Mouse (Mus musculus) heart, embryonic 10.5 days (tissue): Measurements from ENCODE around the gene Gm4763. TPM values are rescaled to one million over a fixed set of nuclear protein-coding genes. Genes with fewer than 3 reads are reported as not detected.
"Not testable (repeated sequence)": the region's sequence is repeated elsewhere in the genome, so short reads cannot be mapped to it uniquely, and the experiment has no call there.

ENCODE experiments used
- DNase-seq: peaks from one replicate; pipeline ENCODE4 v3.0.0-alpha.2; 2017; ENCODE audit warnings: low spot score
- H3K27ac ChIP-seq: fragments of 300-500 bp; sonication (generic); 2 replicates; pipeline ENCODE4 v1.5.1; 2016; ENCODE audit warnings: mild to moderate bottlenecking
- H3K27me3 ChIP-seq: fragments of 300-500 bp; sonication (generic); 2 replicates; pipeline ENCODE4 v1.6.1; 2016; ENCODE audit warnings: mild to moderate bottlenecking; ENCODE audit not compliant: poor library complexity, insufficient read depth, severe bottlenecking
- H3K36me3 ChIP-seq: fragments of 300-500 bp; sonication (generic); 2 replicates; pipeline ENCODE4 v1.6.1; 2016; ENCODE audit warnings: mild to moderate bottlenecking, moderate library complexity
- H3K4me1 ChIP-seq: fragments of 300-500 bp; sonication (generic); 2 replicates; pipeline ENCODE4 v1.6.1; 2016; ENCODE audit warnings: mild to moderate bottlenecking
- H3K4me3 ChIP-seq: fragments of 300-500 bp; sonication (generic); 2 replicates; pipeline ENCODE4 v1.5.1; 2016; ENCODE audit warnings: mild to moderate bottlenecking, moderate library complexity
- H3K9me3 ChIP-seq: fragments of 300-500 bp; sonication (generic); 2 replicates; pipeline ENCODE4 v1.6.1; 2016; ENCODE audit warnings: mild to moderate bottlenecking, moderate library complexity
- WGBS: fragments of 180-500 bp; shearing (Covaris S2); methylation state at CpG from one replicate; pipeline ENCODE4 v1.1.7; 2016; 5-methylcytosine and 5-hydroxymethylcytosine counted together
- polyA plus RNA-seq: library from polyadenylated mRNA; unstranded; fragments of >200 nt; fragmentation: Nextera tagmentation; extraction: Ambion mirVana; gene quantifications from 2 replicates; pipeline ENCODE4 v1.2.1, GENCODE M21; 2016

Gene Gm4763
- polyA plus RNA-seq, 1 experiment from 2014 or later, result not detected

GRCm38 (mm10) chr7:24708832-24709292 is 17.8 kb downstream of the Gm4763 start, which contains the start of gene BC049730:
BC049730 (plus strand) TSS chr7:24709242.
- DNase-seq, result peak; percentile 25
- no peak within 1 kb of the TSS for H3K4me3 ChIP-seq
- H3K9me3 ChIP-seq, result no peaks in the 10 kb centered on the region
- H3K27me3 ChIP-seq, result no peaks in the 10 kb centered on the region
- H3K36me3 ChIP-seq, result no peaks in the 10 kb centered on the region
- no peaks in the 10 kb centered on the region for H3K4me1 ChIP-seq
- no peak within 1 kb of the TSS for H3K27ac ChIP-seq
- 87% methylated on average over 14 of the region's 14 CpGs for WGBS

- not testable (repeated sequence) for H3K4me3 ChIP-seq, H3K36me3 ChIP-seq, H3K27ac ChIP-seq, H3K27me3 ChIP-seq, H3K9me3 ChIP-seq, H3K4me1 ChIP-seq
- 77% methylated on average over 9 of the region's 9 CpGs for WGBS
- peak; percentile 53 for DNase-seq
Measured at GRCm38 (mm10) chr7:24702841-24703240, 23.9 kb downstream of the Gm4763 start.

GRCm38 (mm10) chr7:24697891-24698290 is 28.8 kb downstream of the Gm4763 start:
- WGBS, result 86% methylated on average over 4 of the region's 4 CpGs
- DNase-seq, result peak; percentile 35

GRCm38 (mm10) chr7:24692693-24693092 is 34.0 kb downstream of the Gm4763 start:
- not testable (repeated sequence) for H3K4me1 ChIP-seq, H3K4me3 ChIP-seq, DNase-seq, H3K36me3 ChIP-seq, H3K9me3 ChIP-seq, H3K27me3 ChIP-seq, H3K27ac ChIP-seq
- WGBS, result 78% methylated on average over 3 of the region's 3 CpGs

More at GRCm38 (mm10) chr7:24697891-24698290, 28.8 kb downstream of the Gm4763 start:
- not testable (repeated sequence) for H3K36me3 ChIP-seq, H3K4me1 ChIP-seq, H3K27ac ChIP-seq, H3K4me3 ChIP-seq, H3K27me3 ChIP-seq, H3K9me3 ChIP-seq

DNA sequence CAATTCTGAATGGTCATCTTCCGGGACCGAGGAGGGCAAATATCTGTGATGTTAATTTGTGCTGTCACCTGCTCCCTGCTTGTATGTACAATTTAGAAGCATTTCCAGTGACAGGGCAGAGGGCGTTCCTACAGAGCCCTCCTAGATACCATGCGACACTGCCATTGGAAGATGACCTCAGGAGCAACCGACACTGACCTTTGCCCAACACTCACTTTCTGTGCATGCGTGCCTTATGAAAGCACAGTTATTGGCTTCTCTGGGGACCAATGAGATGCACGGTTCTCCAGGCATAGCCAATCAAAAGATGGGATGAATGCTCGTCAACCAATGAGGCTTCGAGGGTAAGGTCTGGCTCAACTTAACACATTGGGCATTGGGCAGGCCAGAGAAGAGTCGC is 39.2 kb downstream of the Gm4763 start:
- H3K27me3 ChIP-seq, DNase-seq, H3K4me3 ChIP-seq, H3K9me3 ChIP-seq, H3K4me1 ChIP-seq, H3K27ac ChIP-seq, H3K36me3 ChIP-seq: not testable (repeated sequence)
- WGBS, result 86% methylated on average over 10 of the region's 10 CpGs

DNA sequence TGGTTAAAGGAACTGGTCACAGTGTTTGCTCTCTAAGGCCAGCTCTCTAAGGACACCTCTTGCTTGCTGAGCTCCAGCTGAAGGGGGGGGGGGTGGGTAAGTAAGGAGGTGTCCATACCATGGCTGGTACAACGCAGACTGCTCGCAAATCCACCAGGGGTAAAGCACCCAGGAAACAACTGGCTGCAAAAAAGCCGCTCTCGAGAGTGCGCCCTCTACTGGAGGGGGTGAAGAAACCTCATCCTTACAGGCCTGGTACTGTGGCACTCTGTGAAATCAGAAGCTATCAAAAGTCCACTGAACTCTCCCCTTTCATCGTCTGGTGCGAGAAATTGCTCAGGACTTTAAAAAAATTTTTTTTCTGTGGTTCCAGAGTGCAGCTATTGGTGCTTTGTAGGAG is 42.6 kb downstream of the Gm4763 start:
- not testable (repeated sequence) for H3K27me3 ChIP-seq, H3K36me3 ChIP-seq, H3K9me3 ChIP-seq, H3K4me3 ChIP-seq, DNase-seq, H3K27ac ChIP-seq, H3K4me1 ChIP-seq
- 66% methylated on average over 7 of the region's 7 CpGs for WGBS

- DNase-seq, result no peak
- no peaks in the 10 kb centered on the region for H3K9me3 ChIP-seq
- no peak within 1 kb of the TSS for H3K4me3 ChIP-seq
- 77% methylated on average over 9 of the region's 9 CpGs for WGBS
- H3K27me3 ChIP-seq, result no peaks in the 10 kb centered on the region
- no peaks in the 10 kb centered on the region for H3K36me3 ChIP-seq
- no peak within 1 kb of the TSS for H3K27ac ChIP-seq
- no peaks in the 10 kb centered on the region for H3K4me1 ChIP-seq
Measured at GRCm38 (mm10) chr7:24676575-24676974, 50.1 kb downstream of the Gm4763 start, which contains the start of gene Tex101. Tex101 (minus strand) TSS chr7:24676675.

GRCm38 (mm10) chr7:24671944-24672439 is 54.7 kb downstream of the Gm4763 start:
- DNase-seq, result no peak
- 88% methylated on average over 23 of the region's 23 CpGs for WGBS
- H3K36me3 ChIP-seq, result no peaks in the 10 kb centered on the region

More at GRCm38 (mm10) chr7:24671944-24672439, 54.7 kb downstream of the Gm4763 start:
- Histone ChIP-seq H3K27me3 (no peaks in the 10 kb centered on the region), H3K4me3 (no peak overlapping the region), H3K27ac (no peak overlapping the region), H3K4me1 (no peaks in the 10 kb centered on the region), H3K9me3 (no peaks in the 10 kb centered on the region)

Other genes starting within 250 kb of the Gm4763 start
- gene Cadm4, start 244.9 kb downstream of the Gm4763 start, polyA plus RNA-seq, result 0.54 and 0.63 TPM in 2 replicates
- 41.9 and 61.3 TPM in 2 replicates for gene Zfp428, start 219.9 kb downstream of the Gm4763 start, polyA plus RNA-seq
- 0.46 and 0.49 TPM in 2 replicates for gene AC161166.1, start 214.5 kb downstream of the Gm4763 start, polyA plus RNA-seq
- 5.3 and 5.7 TPM in 2 replicates for gene Irgq, start 196.2 kb downstream of the Gm4763 start, polyA plus RNA-seq
- gene Pinlyp, start 180.8 kb downstream of the Gm4763 start, polyA plus RNA-seq, result 0.21 TPM in 1 of 2 replicates, not detected in the other
- gene Xrcc1, start 180.6 kb downstream of the Gm4763 start, polyA plus RNA-seq, result 103 and 106 TPM in 2 replicates
- gene Ethe1, start 139.4 kb downstream of the Gm4763 start, polyA plus RNA-seq, result 20.0 and 20.7 TPM in 2 replicates
- gene Zfp575, start 139.3 kb downstream of the Gm4763 start, polyA plus RNA-seq, result 0.60 and 1.3 TPM in 2 replicates
- gene Phldb3, start 116.1 kb downstream of the Gm4763 start, polyA plus RNA-seq, result not detected in 2 replicates
- 0.18 and 0.22 TPM in 2 replicates for gene Lypd3, start 90.4 kb downstream of the Gm4763 start, polyA plus RNA-seq
- not detected in 2 replicates for gene Tex101, start 50.2 kb downstream of the Gm4763 start, polyA plus RNA-seq
- not detected in 2 replicates for gene BC049730, start 17.7 kb downstream of the Gm4763 start, polyA plus RNA-seq
- not detected in 2 replicates for gene Cd177, start 33.4 kb upstream of the Gm4763 start, polyA plus RNA-seq
- not detected in 2 replicates for gene Ceacam10, start 50.3 kb upstream of the Gm4763 start, polyA plus RNA-seq
- gene Gm9844, start 135.3 kb upstream of the Gm4763 start, polyA plus RNA-seq, result 10.0 and 15.0 TPM in 2 replicates
- not detected in 2 replicates for gene Lypd4, start 143.0 kb upstream of the Gm4763 start, polyA plus RNA-seq
- not detected in 2 replicates for gene Dmrtc2, start 143.1 kb upstream of the Gm4763 start, polyA plus RNA-seq
- 1,532 and 1,854 TPM in 2 replicates for gene Rps19, start 157.5 kb upstream of the Gm4763 start, polyA plus RNA-seq
- gene Cd79a, start 170.5 kb upstream of the Gm4763 start, polyA plus RNA-seq, result 0.26 and 0.40 TPM in 2 replicates
- 83.4 and 87.5 TPM in 2 replicates for gene Arhgef1, start 176.0 kb upstream of the Gm4763 start, polyA plus RNA-seq
- gene Gm4881, start 217.6 kb upstream of the Gm4763 start, polyA plus RNA-seq, result not detected in 2 replicates
- 114 and 151 TPM in 2 replicates for gene Rabac1, start 245.8 kb upstream of the Gm4763 start, polyA plus RNA-seq